Mouse (Mus musculus) adrenal gland, postnatal 25 days (tissue): Measurements from ENCODE around the gene Tnip2. TPM values are rescaled to one million over a fixed set of nuclear protein-coding genes. Genes with fewer than 3 reads are reported as not detected.

Experiments used
- DNase-seq: peaks from one replicate; pipeline ENCODE4 v3.0.0; 2021; ENCODE audit warnings: mixed read lengths
- total RNA-seq: library from RNA; stranded (reverse); gene quantifications from 2 replicates; pipeline ENCODE4 v1.2.3, GENCODE M21; 2021

Gene Tnip2
- total RNA-seq, 1 experiment from 2014 or later, result 24.7 TPM

- DNase-seq, result no peak
Measured at GRCm38 (mm10) chr5:34523958-34524485, 10.2 kb upstream of the Tnip2 start.

- DNase-seq, result no peak
Measured at GRCm38 (mm10) chr5:34521337-34521736, 7.5 kb upstream of the Tnip2 start.

GRCm38 (mm10) chr5:34520458-34521209 lies 6.8 kb upstream of the Tnip2 start:
- no peak for DNase-seq

- DNase-seq, result no peak
Measured at GRCm38 (mm10) chr5:34519389-34519910, 5.7 kb upstream of the Tnip2 start.

GRCm38 (mm10) chr5:34517913-34518312 lies 4.1 kb upstream of the Tnip2 start:
- DNase-seq, result peak; percentile 88

- DNase-seq, result no peak
Measured at GRCm38 (mm10) chr5:34515096-34515495, 1.3 kb upstream of the Tnip2 start.

GRCm38 (mm10) chr5:34514218-34514566 lies 401 bp upstream of the Tnip2 start:
- DNase-seq, result no peak

GRCm38 (mm10) chr5:34512486-34512885 lies 1.3 kb downstream of the Tnip2 start:
- DNase-seq, result no peak

- DNase-seq, result no peak
Measured at GRCm38 (mm10) chr5:34502821-34503220, 11.0 kb downstream of the Tnip2 start.

GRCm38 (mm10) chr5:34502411-34502810 lies 11.4 kb downstream of the Tnip2 start:
- DNase-seq, result no peak

GRCm38 (mm10) chr5:34501588-34501987 lies 12.2 kb downstream of the Tnip2 start:
- DNase-seq, result no peak

- DNase-seq, result no peak
Measured at GRCm38 (mm10) chr5:34500886-34501285, 12.9 kb downstream of the Tnip2 start.

GRCm38 (mm10) chr5:34496745-34497144 lies 17.0 kb downstream of the Tnip2 start:
- DNase-seq, result no peak

GRCm38 (mm10) chr5:34489418-34489787 lies 24.4 kb downstream of the Tnip2 start:
- no peak for DNase-seq

GRCm38 (mm10) chr5:34488741-34489417 lies 24.9 kb downstream of the Tnip2 start:
- no peak for DNase-seq

GRCm38 (mm10) chr5:34487320-34488090 lies 26.3 kb downstream of the Tnip2 start:
- DNase-seq, result no peak

- no peak for DNase-seq
Measured at GRCm38 (mm10) chr5:34485731-34486130, 28.1 kb downstream of the Tnip2 start.

GRCm38 (mm10) chr5:34480926-34481325 lies 32.9 kb downstream of the Tnip2 start:
- no peak for DNase-seq

- no peak for DNase-seq
Measured at GRCm38 (mm10) chr5:34468039-34468775, 45.6 kb downstream of the Tnip2 start.

- DNase-seq, result no peak
Measured at GRCm38 (mm10) chr5:34466648-34467047, 47.1 kb downstream of the Tnip2 start.

- peak; percentile 15 for DNase-seq
Measured at GRCm38 (mm10) chr5:34466079-34466478, 47.7 kb downstream of the Tnip2 start.

- no peak for DNase-seq
Measured at GRCm38 (mm10) chr5:34461841-34462240, 52.0 kb downstream of the Tnip2 start.
